ENCODE assay signal across 17 mouse cellular contexts in genomic region chr9:71450626-71451025, GRCm38 (mm10).
"Had no signal": no experiment of that assay in that cellular context is flagged by ENCODE, and none has a peak within 500 bp of the region (broad histone marks: within the 10 kb centered on the region; RNA-seq: fewer than 3 reads in every experiment).

No protein-coding gene starts in this region.

- H3K27me3 ChIP-seq: lung, embryonic 15.5 days; midbrain, embryonic 13.5 days; midbrain, embryonic 15.5 days; stomach, embryonic 15.5 days had no signal

- DNase-seq: lung, adult 2 months; lung, postnatal 14 days; lung, postnatal 36 days; right cerebral cortex, postnatal 14 days; thymus, adult 18-20 months; thymus, postnatal 14 days; thymus, postnatal 36 days had no signal

- H3K27ac ChIP-seq: lung, embryonic 15.5 days; macrophage; midbrain, embryonic 13.5 days; midbrain, embryonic 15.5 days; neural tube, embryonic 12.5 days; stomach, embryonic 15.5 days; stomach, postnatal 0 days had no signal

- H3K4me2 ChIP-seq: lung, embryonic 15.5 days; midbrain, embryonic 11.5 days; midbrain, embryonic 13.5 days; midbrain, embryonic 15.5 days; neural tube, embryonic 12.5 days; stomach, embryonic 15.5 days had no signal

- H3K9ac ChIP-seq: lung, embryonic 15.5 days; midbrain, embryonic 13.5 days; midbrain, embryonic 15.5 days; neural tube, embryonic 12.5 days; stomach, embryonic 15.5 days had no signal

- H3K4me3 ChIP-seq: lung, embryonic 15.5 days; megakaryocyte, embryonic 14.5 days; midbrain, embryonic 13.5 days; midbrain, embryonic 15.5 days; neural tube, embryonic 12.5 days; stomach, embryonic 15.5 days had no signal

- H3K9me3 ChIP-seq: lung, embryonic 15.5 days; megakaryocyte, embryonic 14.5 days; midbrain, embryonic 13.5 days; midbrain, embryonic 15.5 days; stomach, embryonic 15.5 days had no signal

- ATAC-seq: lung, postnatal 0 days; midbrain, embryonic 13.5 days; midbrain, embryonic 15.5 days had no signal

- H3K36me3 ChIP-seq: lung, embryonic 15.5 days; midbrain, embryonic 13.5 days; midbrain, embryonic 15.5 days; neural tube, embryonic 12.5 days; stomach, embryonic 15.5 days had no signal

- H3K4me1 ChIP-seq: lung, embryonic 15.5 days; midbrain, embryonic 15.5 days; neural tube, embryonic 12.5 days; stomach, embryonic 15.5 days had no signal
